Mouse (Mus musculus) ES-Bruce4 (cell line): ENCODE data around the gene Acss2.

ENCODE experiments used
- CTCF ChIP-seq: IDR thresholded peaks from one replicate; pipeline ENCODE4 v1.8.1; 2011; ENCODE audit warnings: low read depth, low read length
- EP300 ChIP-seq: IDR thresholded peaks from 2 replicates; pipeline ENCODE4 v1.6.1; 2011; ENCODE audit warnings: low read depth, low read length; ENCODE audit not compliant: insufficient read depth

GRCm38 (mm10) chr2:155623996-155624395 lies 106.2 kb downstream of the Acss2 start:
- TF ChIP-seq EP300 (no peak), CTCF (no peak)
